Mouse (Mus musculus): ENCODE data around the gene Fgd4. TPM values are rescaled to one million over a fixed set of nuclear protein-coding genes. Genes with fewer than 3 reads are reported as not detected.

Fgd4 gene
- polyA plus RNA-seq, 1 experiment from 2014 or later, result 9.3 TPM

- Histone ChIP-seq H3K9me3 (replicated peaks; ENCODE audit: low read length) (no peaks in the 10 kb centered on the region), H3K4me3 (replicated peaks; ENCODE audit: low read depth, low read length) (no peak overlapping the region), H3K27ac (no peak overlapping the region), H3K4me1 (replicated peaks; ENCODE audit: insufficient read depth, low read length) (no peaks in the 10 kb centered on the region), H3K9ac (ENCODE audit: low read depth, low read length) (no peak overlapping the region), H3K27me3 (ENCODE audit: insufficient read depth, low read length) (no peaks in the 10 kb centered on the region), H3K4me2 (ENCODE audit: low read length) (no peak overlapping the region), H3K36me3 (ENCODE audit: insufficient read depth, low read length) (no peaks in the 10 kb centered on the region)
- ATAC-seq (replicated peaks; ENCODE audit: low FRiP score, low read depth) (no peak), DNase-seq (ENCODE audit: low spot score) (peak; percentile 27)
- no peak for TF ChIP-seq CTCF (IDR thresholded peaks at IDR 0.05; ENCODE audit: low read depth)
Measured at GRCm38 (mm10) chr16:16565786-16566185, 34.6 kb downstream of the Fgd4 start.

GRCm38 (mm10) chr16:16560718-16561117 lies 39.6 kb downstream of the Fgd4 start:
- H3K4me2 ChIP-seq (ENCODE audit: low read length), result no peak overlapping the region
- no peak for ATAC-seq (replicated peaks; ENCODE audit: low FRiP score, low read depth)
- no peak overlapping the region for H3K27ac ChIP-seq
- no peaks in the 10 kb centered on the region for H3K27me3 ChIP-seq (ENCODE audit: insufficient read depth, low read length)
- no peaks in the 10 kb centered on the region for H3K4me1 ChIP-seq (replicated peaks; ENCODE audit: insufficient read depth, low read length)
- H3K4me3 ChIP-seq (replicated peaks; ENCODE audit: low read depth, low read length), result no peak overlapping the region
- DNase-seq (ENCODE audit: low spot score), result no peak
- no peak for TF ChIP-seq CTCF (IDR thresholded peaks at IDR 0.05; ENCODE audit: low read depth)
- no peaks in the 10 kb centered on the region for H3K36me3 ChIP-seq (ENCODE audit: insufficient read depth, low read length)
- no peaks in the 10 kb centered on the region for H3K9me3 ChIP-seq (replicated peaks; ENCODE audit: low read length)
- H3K9ac ChIP-seq (ENCODE audit: low read depth, low read length), result no peak overlapping the region

- no peaks in the 10 kb centered on the region for H3K27me3 ChIP-seq (ENCODE audit: insufficient read depth, low read length)
- no peak overlapping the region for H3K4me3 ChIP-seq (replicated peaks; ENCODE audit: low read depth, low read length)
- ATAC-seq (replicated peaks; ENCODE audit: low FRiP score, low read depth), result peak; percentile 98
- H3K4me2 ChIP-seq (ENCODE audit: low read length), result peak overlapping the region; percentile 21
- H3K9ac ChIP-seq (ENCODE audit: low read depth, low read length), result no peak overlapping the region
- 20% methylated on average over 9 of the region's 9 CpGs for WGBS
- TF ChIP-seq CTCF (IDR thresholded peaks at IDR 0.05; ENCODE audit: low read depth), result no peak
- H3K27ac ChIP-seq, result no peak overlapping the region
- no peaks in the 10 kb centered on the region for H3K36me3 ChIP-seq (ENCODE audit: insufficient read depth, low read length)
- no peaks in the 10 kb centered on the region for H3K9me3 ChIP-seq (replicated peaks; ENCODE audit: low read length)
- H3K4me1 ChIP-seq (replicated peaks; ENCODE audit: insufficient read depth, low read length), result no peaks in the 10 kb centered on the region
- DNase-seq (ENCODE audit: low spot score), result peak; percentile 79
Measured at GRCm38 (mm10) chr16:16559878-16560531, 40.3 kb downstream of the Fgd4 start.

- no peak for DNase-seq (ENCODE audit: low spot score)
- Histone ChIP-seq H3K4me3 (replicated peaks; ENCODE audit: low read depth, low read length) (no peak overlapping the region), H3K27me3 (ENCODE audit: insufficient read depth, low read length) (no peaks in the 10 kb centered on the region), H3K4me2 (ENCODE audit: low read length) (peak overlapping the region; percentile 21; the same call in 1 of the 2 replicates), H3K36me3 (ENCODE audit: insufficient read depth, low read length) (no peaks in the 10 kb centered on the region), H3K9ac (ENCODE audit: low read depth, low read length) (no peak overlapping the region), H3K27ac (no peak overlapping the region), H3K9me3 (replicated peaks; ENCODE audit: low read length) (no peaks in the 10 kb centered on the region), H3K4me1 (replicated peaks; ENCODE audit: insufficient read depth, low read length) (no peaks in the 10 kb centered on the region)
- WGBS, result 71% methylated on average over 3 of the region's 3 CpGs
- no peak for ATAC-seq (replicated peaks; ENCODE audit: low FRiP score, low read depth)
- no peak for TF ChIP-seq CTCF (IDR thresholded peaks at IDR 0.05; ENCODE audit: low read depth)
Measured at GRCm38 (mm10) chr16:16559016-16559877, 41.1 kb downstream of the Fgd4 start.

- Histone ChIP-seq H3K4me2 (ENCODE audit: low read length) (no peak overlapping the region), H3K27me3 (ENCODE audit: insufficient read depth, low read length) (no peaks in the 10 kb centered on the region), H3K4me1 (replicated peaks; ENCODE audit: insufficient read depth, low read length) (no peaks in the 10 kb centered on the region), H3K9ac (ENCODE audit: low read depth, low read length) (no peak overlapping the region), H3K4me3 (replicated peaks; ENCODE audit: low read depth, low read length) (no peak overlapping the region), H3K36me3 (ENCODE audit: insufficient read depth, low read length) (no peaks in the 10 kb centered on the region), H3K9me3 (replicated peaks; ENCODE audit: low read length) (no peaks in the 10 kb centered on the region), H3K27ac (no peak overlapping the region)
- no peak for TF ChIP-seq CTCF (IDR thresholded peaks at IDR 0.05; ENCODE audit: low read depth)
- DNase-seq (ENCODE audit: low spot score) (no peak), ATAC-seq (replicated peaks; ENCODE audit: low FRiP score, low read depth) (no peak)
- 68% methylated on average over 4 of the region's 4 CpGs for WGBS
Measured at GRCm38 (mm10) chr16:16557738-16558137, 42.6 kb downstream of the Fgd4 start.

- no peaks in the 10 kb centered on the region for H3K4me1 ChIP-seq (replicated peaks; ENCODE audit: insufficient read depth, low read length)
- no peak overlapping the region for H3K4me2 ChIP-seq (ENCODE audit: low read length)
- H3K27me3 ChIP-seq (ENCODE audit: insufficient read depth, low read length), result no peaks in the 10 kb centered on the region
- H3K4me3 ChIP-seq (replicated peaks; ENCODE audit: low read depth, low read length), result no peak overlapping the region
- no peaks in the 10 kb centered on the region for H3K36me3 ChIP-seq (ENCODE audit: insufficient read depth, low read length)
- no peaks in the 10 kb centered on the region for H3K9me3 ChIP-seq (replicated peaks; ENCODE audit: low read length)
- 76% methylated on average over 2 of the region's 2 CpGs for WGBS
- no peak for TF ChIP-seq CTCF (IDR thresholded peaks at IDR 0.05; ENCODE audit: low read depth)
- H3K9ac ChIP-seq (ENCODE audit: low read depth, low read length), result no peak overlapping the region
- ATAC-seq (replicated peaks; ENCODE audit: low FRiP score, low read depth) (no peak), DNase-seq (ENCODE audit: low spot score) (no peak)
- H3K27ac ChIP-seq, result no peak overlapping the region
Measured at GRCm38 (mm10) chr16:16554098-16554497, 46.3 kb downstream of the Fgd4 start.
